Mouse (Mus musculus): ENCODE data around the gene Mybphl. TPM values are rescaled to one million over a fixed set of nuclear protein-coding genes. Genes with fewer than 3 reads are reported as not detected.

The Mybphl gene
- polyA plus RNA-seq, 1 experiment from 2014 or later = 94.5 TPM

DNA sequence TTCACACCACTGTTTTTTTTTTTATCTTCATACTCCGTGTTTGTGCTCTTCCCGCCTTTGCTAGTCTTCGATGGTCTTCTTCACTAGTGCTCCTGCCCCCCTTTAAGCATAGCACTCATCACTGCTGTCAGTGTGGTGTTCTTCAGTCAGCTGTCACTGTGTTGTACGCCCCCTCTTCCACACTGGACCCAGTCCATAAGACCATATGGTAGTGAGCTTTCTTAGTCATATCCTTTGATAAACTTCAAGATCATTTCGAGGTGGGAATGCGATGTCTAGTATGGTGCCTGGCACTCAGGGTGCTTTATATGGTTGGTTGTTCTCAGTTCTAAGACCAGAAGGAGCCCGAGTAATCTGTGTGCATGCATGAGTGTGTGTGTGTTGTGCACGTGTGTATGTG is 37.4 kb upstream of the Mybphl start:
- Histone ChIP-seq H3K9me3 (ENCODE audit: control insufficient read depth, low read length) (no peaks in the 10 kb centered on the region), H3K27ac (replicated peaks in 1 of 2; ENCODE audit: control insufficient read depth in 1 of 2, insufficient read depth in 1 of 2, low read depth in 2 of 2, low read length in 2 of 2) (no peak overlapping the region), H3K4me1 (ENCODE audit: control insufficient read depth in 2 of 2, insufficient read depth in 2 of 2, low read length in 2 of 2) (peaks cover 5 to 26% of the 10 kb centered on the region in 2 experiments; a peak in 3 of 4 replicates), H3K27me3 (ENCODE audit: control insufficient read depth, insufficient read depth, low read length) (no peaks in the 10 kb centered on the region), H3K4me3 (ENCODE audit: control insufficient read depth in 1 of 2, insufficient read depth in 1 of 2, low read depth in 1 of 2, low read length in 2 of 2) (no peak overlapping the region), H3K36me3 (ENCODE audit: control insufficient read depth, insufficient read depth, low read length) (peaks cover 40% of the 10 kb centered on the region), H3K9ac (ENCODE audit: low read length) (no peak overlapping the region), H3K4me2 (ENCODE audit: low read length) (no peak overlapping the region)
- 68% methylated on average over 8 of the region's 8 CpGs for WGBS
- ATAC-seq (ENCODE audit: insufficient number of reproducible peaks, insufficient read depth, low FRiP score, low read depth) = no peak

GRCm38 (mm10) chr3:108327916-108328315 is 36.8 kb upstream of the Mybphl start:
- Histone ChIP-seq H3K27me3 (ENCODE audit: control insufficient read depth, insufficient read depth, low read length) (no peaks in the 10 kb centered on the region), H3K4me2 (ENCODE audit: low read length) (peak overlapping the region; percentile 15), H3K36me3 (ENCODE audit: control insufficient read depth, insufficient read depth, low read length) (peaks cover 42% of the 10 kb centered on the region), H3K27ac (replicated peaks in 1 of 2; ENCODE audit: control insufficient read depth in 1 of 2, insufficient read depth in 1 of 2, low read depth in 2 of 2, low read length in 2 of 2) (peak overlapping the region; percentile 81 to 82), H3K4me1 (ENCODE audit: control insufficient read depth in 2 of 2, insufficient read depth in 2 of 2, low read length in 2 of 2) (peaks cover 5 to 26% of the 10 kb centered on the region in 2 experiments; a peak in 3 of 4 replicates), H3K9ac (ENCODE audit: low read length) (peak overlapping the region; percentile 25; the same call in 1 of the 2 replicates), H3K4me3 (ENCODE audit: control insufficient read depth in 1 of 2, insufficient read depth in 1 of 2, low read depth in 1 of 2, low read length in 2 of 2) (no peak overlapping the region), H3K9me3 (ENCODE audit: control insufficient read depth, low read length) (no peaks in the 10 kb centered on the region)
- WGBS = 67% methylated on average over 3 of the region's 3 CpGs
- peak; percentile 45; the same call in 1 of the 2 replicates for ATAC-seq (ENCODE audit: insufficient number of reproducible peaks, insufficient read depth, low FRiP score, low read depth)

DNA sequence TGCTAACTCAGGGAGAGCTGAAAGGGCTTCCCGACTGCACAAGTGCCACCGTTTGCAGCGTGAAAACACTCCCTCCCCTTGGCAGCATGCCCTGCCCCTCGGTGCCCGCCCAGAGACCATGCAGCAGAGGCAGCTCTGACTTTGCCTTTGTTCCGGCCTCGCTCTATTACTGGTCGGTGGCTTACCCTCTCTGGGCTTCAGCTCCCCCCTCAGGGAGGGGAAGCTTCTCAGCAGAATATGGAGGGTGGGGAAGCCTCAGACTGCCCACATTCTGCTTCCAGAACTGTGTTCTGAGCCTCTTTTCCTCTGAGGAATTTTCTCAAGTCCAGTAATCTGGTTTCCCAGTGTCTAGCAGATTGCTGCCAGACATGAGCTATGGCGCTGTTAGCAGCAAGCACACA is 36.3 kb upstream of the Mybphl start:
- H3K9ac ChIP-seq (ENCODE audit: low read length) = peak overlapping the region; percentile 25
- peaks cover 5 to 25% of the 10 kb centered on the region in 2 experiments; a peak in 3 of 4 replicates for H3K4me1 ChIP-seq (ENCODE audit: control insufficient read depth in 2 of 2, insufficient read depth in 2 of 2, low read length in 2 of 2)
- H3K4me3 ChIP-seq (ENCODE audit: control insufficient read depth in 1 of 2, insufficient read depth in 1 of 2, low read depth in 1 of 2, low read length in 2 of 2) = no peak overlapping the region
- 36% methylated on average over 9 of the region's 9 CpGs for WGBS
- no peaks in the 10 kb centered on the region for H3K27me3 ChIP-seq (ENCODE audit: control insufficient read depth, insufficient read depth, low read length)
- H3K27ac ChIP-seq (replicated peaks in 1 of 2; ENCODE audit: control insufficient read depth in 1 of 2, insufficient read depth in 1 of 2, low read depth in 2 of 2, low read length in 2 of 2) = peak overlapping the region; percentile 81 to 82
- H3K36me3 ChIP-seq (ENCODE audit: control insufficient read depth, insufficient read depth, low read length) = peaks cover 46% of the 10 kb centered on the region
- H3K9me3 ChIP-seq (ENCODE audit: control insufficient read depth, low read length) = no peaks in the 10 kb centered on the region
- H3K4me2 ChIP-seq (ENCODE audit: low read length) = peak overlapping the region; percentile 15
- peak; percentile 47 for ATAC-seq (ENCODE audit: insufficient number of reproducible peaks, insufficient read depth, low FRiP score, low read depth)

- Histone ChIP-seq H3K9ac (ENCODE audit: low read length) (no peak overlapping the region), H3K9me3 (ENCODE audit: control insufficient read depth, low read length) (no peaks in the 10 kb centered on the region), H3K36me3 (ENCODE audit: control insufficient read depth, insufficient read depth, low read length) (peaks cover 59% of the 10 kb centered on the region), H3K4me3 (ENCODE audit: control insufficient read depth in 1 of 2, insufficient read depth in 1 of 2, low read depth in 1 of 2, low read length in 2 of 2) (no peak overlapping the region), H3K4me1 (ENCODE audit: control insufficient read depth in 2 of 2, insufficient read depth in 2 of 2, low read length in 2 of 2) (peaks cover 5 to 17% of the 10 kb centered on the region in 2 experiments; a peak in 3 of 4 replicates), H3K27ac (replicated peaks in 1 of 2; ENCODE audit: control insufficient read depth in 1 of 2, insufficient read depth in 1 of 2, low read depth in 2 of 2, low read length in 2 of 2) (no peak overlapping the region), H3K27me3 (ENCODE audit: control insufficient read depth, insufficient read depth, low read length) (no peaks in the 10 kb centered on the region), H3K4me2 (ENCODE audit: low read length) (no peak overlapping the region)
- whole genome bisulfite sequencing = 88% methylated on average over 6 of the region's 6 CpGs
- ATAC-seq (ENCODE audit: insufficient number of reproducible peaks, insufficient read depth, low FRiP score, low read depth) = no peak
These were observed 33.9 kb upstream of the Mybphl start for GRCm38 (mm10) chr3:108330812-108331211.

DNA sequence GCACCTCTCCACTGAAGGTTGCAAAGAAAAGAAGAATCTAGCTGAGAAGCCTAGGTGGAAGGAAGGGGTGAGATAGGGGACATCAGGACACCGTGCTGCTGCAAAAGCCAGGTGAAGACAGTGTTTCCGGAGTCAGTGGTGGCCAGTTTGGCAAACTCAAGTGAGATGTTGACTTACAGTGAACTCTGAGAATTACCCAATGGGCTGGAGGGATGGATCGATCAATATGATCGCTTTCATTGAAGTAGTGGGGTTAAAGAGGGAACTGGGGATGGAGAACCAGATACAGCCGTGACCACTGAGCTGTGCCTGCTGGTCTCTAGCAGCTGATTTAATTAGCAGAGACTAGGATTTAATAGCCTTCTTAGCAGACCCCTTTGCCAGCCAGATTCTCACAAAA is 27.8 kb upstream of the Mybphl start:
- H3K4me1 ChIP-seq (ENCODE audit: control insufficient read depth in 2 of 2, insufficient read depth in 2 of 2, low read length in 2 of 2) = no peaks in the 10 kb centered on the region
- whole genome bisulfite sequencing = 93% methylated on average over 5 of the region's 5 CpGs
- H3K9me3 ChIP-seq (ENCODE audit: control insufficient read depth, low read length) = no peaks in the 10 kb centered on the region
- peaks cover 88% of the 10 kb centered on the region for H3K36me3 ChIP-seq (ENCODE audit: control insufficient read depth, insufficient read depth, low read length)
- no peak overlapping the region for H3K4me3 ChIP-seq (ENCODE audit: control insufficient read depth in 1 of 2, insufficient read depth in 1 of 2, low read depth in 1 of 2, low read length in 2 of 2)
- no peak overlapping the region for H3K4me2 ChIP-seq (ENCODE audit: low read length)
- H3K9ac ChIP-seq (ENCODE audit: low read length) = no peak overlapping the region
- no peaks in the 10 kb centered on the region for H3K27me3 ChIP-seq (ENCODE audit: control insufficient read depth, insufficient read depth, low read length)
- ATAC-seq (ENCODE audit: insufficient number of reproducible peaks, insufficient read depth, low FRiP score, low read depth) = no peak
- no peak overlapping the region for H3K27ac ChIP-seq (replicated peaks in 1 of 2; ENCODE audit: control insufficient read depth in 1 of 2, insufficient read depth in 1 of 2, low read depth in 2 of 2, low read length in 2 of 2)

DNA sequence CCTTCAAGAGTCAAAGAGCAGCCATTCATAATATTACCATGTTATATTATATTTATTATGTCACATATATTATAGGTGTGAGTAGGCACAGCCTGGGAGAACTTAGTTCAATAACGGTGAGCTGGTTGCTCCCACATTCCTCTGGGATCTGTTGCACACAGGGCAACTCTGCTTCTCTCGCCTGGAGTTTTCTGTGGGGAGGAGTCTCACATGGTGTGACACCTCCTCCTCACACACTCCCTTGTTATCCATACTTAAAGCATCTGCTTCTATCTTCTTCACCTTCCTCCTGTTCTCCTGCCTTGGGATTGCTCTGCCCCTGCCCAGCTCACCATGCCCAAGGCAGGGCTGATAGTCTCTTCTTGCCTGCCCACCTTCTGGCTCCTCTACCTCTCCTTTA is 23.7 kb upstream of the Mybphl start:
- Histone ChIP-seq H3K4me2 (ENCODE audit: low read length) (no peak overlapping the region), H3K4me3 (ENCODE audit: control insufficient read depth in 1 of 2, insufficient read depth in 1 of 2, low read depth in 1 of 2, low read length in 2 of 2) (no peak overlapping the region), H3K4me1 (ENCODE audit: control insufficient read depth in 2 of 2, insufficient read depth in 2 of 2, low read length in 2 of 2) (no peaks in the 10 kb centered on the region), H3K27ac (replicated peaks in 1 of 2; ENCODE audit: control insufficient read depth in 1 of 2, insufficient read depth in 1 of 2, low read depth in 2 of 2, low read length in 2 of 2) (no peak overlapping the region), H3K36me3 (ENCODE audit: control insufficient read depth, insufficient read depth, low read length) (peaks cover 80% of the 10 kb centered on the region), H3K9ac (ENCODE audit: low read length) (no peak overlapping the region), H3K27me3 (ENCODE audit: control insufficient read depth, insufficient read depth, low read length) (no peaks in the 10 kb centered on the region), H3K9me3 (ENCODE audit: control insufficient read depth, low read length) (no peaks in the 10 kb centered on the region)
- ATAC-seq (ENCODE audit: insufficient number of reproducible peaks, insufficient read depth, low FRiP score, low read depth) = no peak
- 69% methylated on average over 2 of the region's 2 CpGs for WGBS

DNA sequence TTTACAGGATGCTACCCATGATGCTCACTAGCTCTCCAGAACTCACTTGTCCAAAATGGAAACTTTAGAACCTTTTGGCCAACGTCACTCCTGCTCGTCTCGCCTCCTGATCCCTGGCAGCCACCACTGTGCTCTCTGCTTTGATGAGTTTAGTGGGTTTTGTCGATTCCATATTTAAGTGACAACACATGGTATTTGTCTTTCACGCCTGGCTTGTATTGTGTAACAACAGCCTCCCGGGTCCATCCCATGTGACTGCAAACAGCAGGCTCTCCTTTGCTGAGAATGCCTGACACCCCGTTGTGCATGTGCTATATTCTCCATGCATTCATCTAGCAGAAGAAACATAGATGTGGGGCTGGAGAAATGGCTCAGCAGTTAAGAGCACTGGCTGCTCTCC is 22.5 kb upstream of the Mybphl start:
- Histone ChIP-seq H3K4me3 (ENCODE audit: control insufficient read depth in 1 of 2, insufficient read depth in 1 of 2, low read depth in 1 of 2, low read length in 2 of 2) (no peak overlapping the region), H3K9ac (ENCODE audit: low read length) (no peak overlapping the region), H3K36me3 (ENCODE audit: control insufficient read depth, insufficient read depth, low read length) (peaks cover 83% of the 10 kb centered on the region), H3K27me3 (ENCODE audit: control insufficient read depth, insufficient read depth, low read length) (no peaks in the 10 kb centered on the region), H3K4me1 (ENCODE audit: control insufficient read depth in 2 of 2, insufficient read depth in 2 of 2, low read length in 2 of 2) (no peaks in the 10 kb centered on the region), H3K27ac (replicated peaks in 1 of 2; ENCODE audit: control insufficient read depth in 1 of 2, insufficient read depth in 1 of 2, low read depth in 2 of 2, low read length in 2 of 2) (no peak overlapping the region), H3K9me3 (ENCODE audit: control insufficient read depth, low read length) (no peaks in the 10 kb centered on the region), H3K4me2 (ENCODE audit: low read length) (no peak overlapping the region)
- 69% methylated on average over 7 of the region's 7 CpGs for WGBS
- ATAC-seq (ENCODE audit: insufficient number of reproducible peaks, insufficient read depth, low FRiP score, low read depth) = no peak

DNA sequence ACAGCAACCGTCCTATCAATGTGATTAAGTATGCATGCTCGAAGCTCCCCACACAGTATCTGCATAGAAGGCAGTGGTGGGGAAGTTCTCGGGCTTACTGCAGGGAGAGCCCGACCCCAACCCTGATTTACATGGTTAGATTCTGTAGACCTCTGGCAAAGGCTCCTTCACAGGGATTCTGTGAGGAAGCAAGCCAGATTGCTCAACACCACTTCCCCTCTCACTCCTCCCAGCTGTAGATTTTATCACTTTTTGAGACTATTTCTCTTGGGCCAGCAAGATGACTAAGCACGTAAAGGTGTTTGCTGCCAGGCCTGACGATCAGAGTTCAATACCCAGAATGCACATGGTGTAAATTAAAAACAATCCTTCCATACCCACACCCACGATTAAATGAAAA is 18.9 kb upstream of the Mybphl start:
- WGBS = 90% methylated on average over 7 of the region's 7 CpGs
- Histone ChIP-seq H3K9me3 (ENCODE audit: control insufficient read depth, low read length) (no peaks in the 10 kb centered on the region), H3K27me3 (ENCODE audit: control insufficient read depth, insufficient read depth, low read length) (no peaks in the 10 kb centered on the region), H3K9ac (ENCODE audit: low read length) (no peak overlapping the region), H3K36me3 (ENCODE audit: control insufficient read depth, insufficient read depth, low read length) (peaks cover 84% of the 10 kb centered on the region), H3K4me1 (ENCODE audit: control insufficient read depth in 2 of 2, insufficient read depth in 2 of 2, low read length in 2 of 2) (no peaks in the 10 kb centered on the region), H3K27ac (replicated peaks in 1 of 2; ENCODE audit: control insufficient read depth in 1 of 2, insufficient read depth in 1 of 2, low read depth in 2 of 2, low read length in 2 of 2) (no peak overlapping the region), H3K4me2 (ENCODE audit: low read length) (no peak overlapping the region), H3K4me3 (ENCODE audit: control insufficient read depth in 1 of 2, insufficient read depth in 1 of 2, low read depth in 1 of 2, low read length in 2 of 2) (no peak overlapping the region)
- ATAC-seq (ENCODE audit: insufficient number of reproducible peaks, insufficient read depth, low FRiP score, low read depth) = no peak
